Mouse (Mus musculus) hindbrain, postnatal 0 days (tissue): ENCODE measurements around the gene Clec2h. TPM values are rescaled to one million over a fixed set of nuclear protein-coding genes. Genes with fewer than 3 reads are reported as not detected.
"Not testable (repeated sequence)": the region's sequence is repeated elsewhere in the genome, so short reads cannot be mapped to it uniquely, and the experiment has no call there.

Source experiments
- ATAC-seq: fragments of 200-750 bp; cut with Nextera tagmentation; 2 replicates; pipeline ENCODE4 v1.8.0; 2017; ENCODE audit warnings: mild to moderate bottlenecking, moderate TSS enrichment, moderate library complexity
- DNase-seq: peaks from one replicate; pipeline ENCODE4 v3.0.0-alpha.2; 2015; ENCODE audit warnings: low spot score
- H3K27ac ChIP-seq: fragments of 300-500 bp; sonication (generic); 2 replicates; pipeline ENCODE4 v1.5.1; 2014; ENCODE audit warnings: mild to moderate bottlenecking
- H3K27me3 ChIP-seq: fragments of 300-500 bp; sonication (generic); 2 replicates; pipeline ENCODE4 v1.6.1; 2014; ENCODE audit warnings: low read length, mixed read lengths; ENCODE audit not compliant: insufficient read depth
- H3K36me3 ChIP-seq: fragments of 300-500 bp; sonication (generic); 2 replicates; pipeline ENCODE4 v1.6.1; 2014; ENCODE audit warnings: low read length, mixed read lengths; ENCODE audit not compliant: insufficient read depth
- H3K4me1 ChIP-seq: fragments of 300-500 bp; sonication (generic); 2 replicates; pipeline ENCODE4 v1.6.1; 2014; ENCODE audit warnings: antibody characterized with exemption, low read length, mixed read lengths; ENCODE audit not compliant: insufficient read depth
- H3K4me2 ChIP-seq: fragments of 300-500 bp; sonication (generic); 2 replicates; pipeline ENCODE4 v1.6.1; 2014; ENCODE audit warnings: low read depth, mild to moderate bottlenecking, low read length, moderate library complexity, mixed read lengths
- H3K4me3 ChIP-seq: fragments of 300-500 bp; sonication (generic); 2 replicates; pipeline ENCODE4 v1.5.1; 2014; ENCODE audit warnings: low read length
- H3K9ac ChIP-seq: fragments of 300-500 bp; sonication (generic); replicated peaks from 2 replicates; pipeline ENCODE4 v1.6.1; 2014; ENCODE audit warnings: mild to moderate bottlenecking, low read length, moderate library complexity, mixed read lengths
- H3K9me3 ChIP-seq: fragments of 300-500 bp; sonication (generic); 2 replicates; pipeline ENCODE4 v1.6.1; 2016; ENCODE audit warnings: low read length, mixed read lengths
- CTCF ChIP-seq: IDR thresholded peaks from 2 replicates; pipeline ENCODE4 v1.5.1; 2016; ENCODE audit warnings: antibody characterized with exemption, control low read depth, low read depth
- WGBS: fragments of 180-500 bp; shearing (Covaris S2); extraction: QIAGEN DNeasy Blood & Tissue Kit; methylation state at CpG from one replicate; pipeline ENCODE4 v1.1.7; 2014; 5-methylcytosine and 5-hydroxymethylcytosine counted together
- polyA plus RNA-seq: library from polyadenylated mRNA; unstranded; fragments of >200 nt; fragmentation: Nextera tagmentation; extraction: Ambion mirVana; gene quantifications from 2 replicates; pipeline ENCODE4 v1.2.1, GENCODE M21; 2015
- total RNA-seq: library from RNA; depleted of rRNA; stranded (reverse); fragments of >200 nt; gene quantifications from 2 replicates; pipeline ENCODE4 v1.2.3, GENCODE M21; 2014

Clec2h gene
- total and polyA plus RNA-seq, 2 experiments from 2014 or later = not detected

DNA sequence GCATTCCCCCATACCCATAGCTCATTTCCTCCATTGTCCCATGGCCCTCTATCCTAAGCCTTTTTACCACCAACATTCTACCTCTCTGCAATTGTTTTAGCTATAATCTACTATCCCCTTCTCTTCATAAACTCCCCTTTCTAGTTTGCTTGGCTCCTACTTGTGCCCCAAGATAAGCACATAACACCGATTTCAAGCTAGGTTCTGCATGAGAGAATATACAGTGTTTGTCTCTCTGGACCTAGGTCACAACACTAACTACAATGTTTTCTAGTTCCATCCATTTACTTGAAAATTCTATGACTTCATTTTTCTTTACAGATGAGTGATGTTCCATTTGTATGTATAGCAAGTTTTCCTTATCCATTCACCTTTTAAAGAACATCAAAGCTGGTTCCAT lies 21.5 kb upstream of the Clec2h start:
- DNase-seq (no peak), ATAC-seq (no peak)
- no peak overlapping the region for H3K4me3 ChIP-seq
- WGBS = 92% methylated on average over 1 of the region's 1 CpGs
- H3K27me3 ChIP-seq = no peaks in the 10 kb centered on the region
- no peak for TF ChIP-seq CTCF
- H3K4me2 ChIP-seq = no peak overlapping the region
- H3K4me1 ChIP-seq = no peaks in the 10 kb centered on the region
- no peak overlapping the region for H3K27ac ChIP-seq
- no peaks in the 10 kb centered on the region for H3K36me3 ChIP-seq
- H3K9ac ChIP-seq = no peak overlapping the region
- no peaks in the 10 kb centered on the region; the same call in 1 of the 2 replicates for H3K9me3 ChIP-seq

DNA sequence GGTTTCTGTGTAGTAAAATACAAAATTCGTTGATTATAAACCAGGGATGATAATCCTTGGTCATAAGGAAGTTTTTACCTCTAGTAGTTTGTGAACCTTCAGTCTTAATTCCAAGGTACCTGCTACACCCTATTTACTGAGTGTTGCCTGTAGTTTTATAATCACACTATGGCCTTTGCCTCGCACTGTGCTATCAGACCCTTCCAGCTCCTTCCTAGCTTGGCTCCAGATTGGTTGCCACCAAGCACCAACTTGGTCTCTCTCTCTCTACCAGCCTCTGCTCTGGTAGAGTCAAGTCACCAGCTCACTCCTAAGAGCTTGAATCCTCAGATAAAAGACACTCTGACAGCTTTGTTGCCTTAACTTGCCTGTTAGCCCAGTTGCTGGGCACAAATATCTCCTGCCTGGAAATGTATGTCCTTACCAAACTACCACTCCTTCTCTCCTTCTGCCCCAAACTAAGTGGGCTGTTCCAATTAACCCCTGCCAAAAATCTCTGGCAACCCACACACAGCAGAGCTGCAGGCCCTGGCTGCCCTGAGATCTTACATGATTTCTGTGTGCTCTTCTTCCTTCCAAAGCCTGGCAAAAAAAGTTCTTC lies 21.0 kb upstream of the Clec2h start:
- Histone ChIP-seq H3K36me3 (no peaks in the 10 kb centered on the region), H3K9ac (no peak overlapping the region), H3K9me3 (no peaks in the 10 kb centered on the region), H3K4me2 (no peak overlapping the region), H3K27me3 (no peaks in the 10 kb centered on the region), H3K4me3 (no peak overlapping the region), H3K4me1 (no peaks in the 10 kb centered on the region), H3K27ac (no peak overlapping the region)
- no peak for DNase-seq
- no peak for ATAC-seq
- 81% methylated on average over 2 of the region's 2 CpGs for WGBS
- no peak for TF ChIP-seq CTCF

DNA sequence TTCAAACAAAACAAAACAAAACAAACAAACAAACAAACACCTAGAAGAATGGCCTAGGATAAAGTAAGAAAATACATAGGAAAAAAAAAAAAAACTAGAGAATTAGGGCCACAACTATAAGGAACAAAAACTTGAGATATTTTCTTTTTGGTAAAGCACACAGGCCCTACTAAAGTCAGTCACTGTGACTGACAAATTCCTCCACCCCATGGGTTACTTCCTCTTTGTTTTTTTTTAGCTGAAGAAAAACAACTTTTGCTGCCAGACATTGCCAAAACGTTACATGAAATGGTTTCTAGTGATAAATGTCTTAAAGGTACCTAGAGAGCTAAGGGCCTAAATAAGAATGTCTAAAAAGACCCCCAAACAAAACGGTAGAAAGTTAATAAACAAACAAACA lies 18.2 kb upstream of the Clec2h start:
- Histone ChIP-seq H3K9ac (no peak overlapping the region), H3K27me3 (no peaks in the 10 kb centered on the region), H3K36me3 (no peaks in the 10 kb centered on the region), H3K4me2 (no peak overlapping the region), H3K4me3 (no peak overlapping the region), H3K27ac (no peak overlapping the region), H3K4me1 (no peaks in the 10 kb centered on the region), H3K9me3 (no peaks in the 10 kb centered on the region)
- ATAC-seq (no peak), DNase-seq (no peak)
- 58% methylated on average over 2 of the region's 2 CpGs for WGBS
- TF ChIP-seq CTCF = no peak

DNA sequence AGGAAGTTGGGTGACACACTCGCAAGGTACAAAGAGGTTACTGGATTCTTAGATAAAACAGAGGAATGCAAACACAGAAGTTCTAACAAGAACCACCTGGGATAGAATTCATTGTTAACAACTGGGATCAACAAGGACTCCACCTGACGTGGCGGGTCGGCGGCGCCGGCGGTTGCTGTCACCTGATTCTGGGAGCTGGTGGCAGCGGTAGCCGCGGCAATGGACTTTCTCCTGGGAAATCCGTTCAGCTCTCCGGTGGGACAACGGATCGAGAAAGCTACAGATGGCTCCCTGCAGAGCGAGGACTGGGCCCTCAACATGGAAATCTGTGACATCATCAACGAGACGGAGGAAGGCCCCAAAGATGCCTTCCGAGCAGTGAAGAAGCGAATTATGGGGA lies 17.5 kb upstream of the Clec2h start:
- not testable (repeated sequence) for H3K4me1 ChIP-seq, H3K27ac ChIP-seq, H3K4me3 ChIP-seq, H3K36me3 ChIP-seq, H3K9me3 ChIP-seq, DNase-seq, H3K9ac ChIP-seq, ATAC-seq, H3K4me2 ChIP-seq, H3K27me3 ChIP-seq
- 93% methylated on average over 20 of the region's 20 CpGs for WGBS

DNA sequence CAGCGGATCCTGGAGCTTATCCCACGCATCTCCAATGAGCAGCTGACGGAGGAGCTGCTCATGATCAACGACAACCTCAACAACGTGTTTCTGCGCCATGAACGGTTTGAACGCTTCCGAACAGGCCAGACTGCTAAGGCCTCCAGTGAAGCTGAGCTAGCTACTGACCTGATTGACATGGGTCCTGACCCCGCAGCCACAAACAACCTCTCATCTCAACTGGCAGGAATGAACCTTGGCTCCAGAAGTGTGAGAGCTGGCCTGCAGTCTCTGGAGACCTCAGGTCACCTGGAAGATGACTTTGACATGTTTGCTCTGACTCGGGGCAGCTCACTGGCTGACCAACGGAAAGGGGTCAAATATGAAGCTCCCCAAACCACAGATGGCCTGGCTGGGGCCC lies 16.5 kb upstream of the Clec2h start:
- not testable (repeated sequence) for H3K27ac ChIP-seq, H3K27me3 ChIP-seq, H3K4me3 ChIP-seq, H3K36me3 ChIP-seq, ATAC-seq, H3K9ac ChIP-seq, DNase-seq, H3K4me2 ChIP-seq, H3K9me3 ChIP-seq, H3K4me1 ChIP-seq
- 90% methylated on average over 12 of the region's 12 CpGs for WGBS

DNA sequence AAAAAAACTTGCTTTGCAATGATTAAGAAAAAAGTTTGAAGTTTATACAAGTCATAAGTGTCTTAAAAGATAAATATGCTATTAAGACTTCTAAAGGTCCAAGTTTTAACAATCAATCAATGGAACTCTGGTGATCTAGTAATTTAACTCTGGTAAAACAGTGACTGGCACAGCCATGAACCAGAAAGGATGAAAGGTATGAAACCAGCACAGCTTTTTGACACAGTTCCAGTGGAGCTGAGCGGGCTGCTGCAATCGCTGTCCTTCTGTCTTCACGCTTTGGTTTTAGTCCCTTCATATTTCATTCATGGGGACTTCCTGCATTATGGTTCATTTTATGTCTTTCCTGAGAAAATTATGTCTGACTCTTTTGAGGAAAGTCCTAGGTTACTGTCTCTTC lies 12.5 kb upstream of the Clec2h start:
- no peak for ATAC-seq
- 91% methylated on average over 3 of the region's 3 CpGs for WGBS
- no peak for TF ChIP-seq CTCF

DNA sequence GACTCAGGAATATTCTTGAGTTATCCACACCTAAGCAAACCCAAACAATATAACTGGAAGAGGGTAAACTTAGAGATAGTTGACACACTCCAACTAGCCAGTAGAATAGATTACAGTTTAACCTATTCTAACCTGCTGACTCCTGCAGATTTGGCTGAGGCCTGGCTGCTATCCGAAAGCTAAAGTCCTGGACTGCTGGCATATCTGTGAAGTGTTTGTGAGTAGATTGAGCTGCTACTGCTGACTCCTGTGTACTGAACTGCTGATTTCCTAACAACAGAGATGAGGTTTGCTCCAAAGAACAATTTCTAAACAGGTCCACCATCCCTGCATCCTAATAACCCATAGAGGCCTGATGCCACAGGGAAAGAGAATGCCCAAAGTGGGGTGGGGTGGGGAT lies 12.0 kb upstream of the Clec2h start:
- no peak for ATAC-seq
- Histone ChIP-seq H3K9me3 (no peaks in the 10 kb centered on the region), H3K4me3 (no peak overlapping the region), H3K4me2 (no peak overlapping the region), H3K9ac (no peak overlapping the region), H3K27me3 (no peaks in the 10 kb centered on the region), H3K36me3 (no peaks in the 10 kb centered on the region), H3K4me1 (no peaks in the 10 kb centered on the region), H3K27ac (no peak overlapping the region)
- DNase-seq = no peak
- 88% methylated on average over 1 of the region's 1 CpGs for WGBS
- no peak for TF ChIP-seq CTCF

More for the DNA sequence above, 12.5 kb upstream of the Clec2h start:
- Histone ChIP-seq H3K27ac (no peak overlapping the region), H3K9me3 (no peaks in the 10 kb centered on the region), H3K27me3 (no peaks in the 10 kb centered on the region), H3K4me3 (no peak overlapping the region), H3K4me2 (no peak overlapping the region), H3K9ac (no peak overlapping the region), H3K4me1 (no peaks in the 10 kb centered on the region), H3K36me3 (no peaks in the 10 kb centered on the region)
- no peak for DNase-seq

DNA sequence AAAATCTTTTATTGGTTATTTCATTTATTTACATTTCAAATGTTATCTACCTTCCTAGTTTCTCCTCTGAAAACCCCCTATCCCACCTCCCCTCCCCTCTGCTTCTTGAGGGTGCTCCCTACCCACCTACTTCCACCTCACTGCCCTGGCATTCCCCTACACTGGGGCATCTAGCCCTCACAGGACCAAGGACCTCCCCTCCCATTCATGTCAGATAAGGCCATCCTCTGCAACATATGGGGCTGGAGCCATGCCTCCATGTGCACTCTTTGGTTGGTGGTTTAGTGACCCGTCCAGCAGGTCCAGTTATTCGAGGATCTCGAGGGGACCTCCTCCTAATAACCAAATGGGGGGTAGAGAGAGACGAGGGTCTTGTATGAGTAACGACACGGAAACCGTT lies 11.4 kb upstream of the Clec2h start:
- not testable (repeated sequence) for H3K9ac ChIP-seq, H3K4me2 ChIP-seq, H3K27me3 ChIP-seq, ATAC-seq, DNase-seq, H3K27ac ChIP-seq, H3K36me3 ChIP-seq, H3K4me1 ChIP-seq, H3K4me3 ChIP-seq, H3K9me3 ChIP-seq
- WGBS = 93% methylated on average over 3 of the region's 7 CpGs
